Mouse (Mus musculus): ENCODE data around the gene Twf2. TPM values are rescaled to one million over a fixed set of nuclear protein-coding genes. Genes with fewer than 3 reads are reported as not detected.

The Twf2 gene
- polyA plus RNA-seq, 1 experiment from 2014 or later, result 44.2 TPM

- no peak overlapping the region for H3K9ac ChIP-seq (replicated peaks; ENCODE audit: low read depth, low read length)
- no peaks in the 10 kb centered on the region for H3K9me3 ChIP-seq (ENCODE audit: control insufficient read depth, low read length)
- H3K4me1 ChIP-seq (ENCODE audit: control insufficient read depth, insufficient read depth, low read length), result peaks cover 18% of the 10 kb centered on the region
- H3K4me2 ChIP-seq (ENCODE audit: low read depth, low read length), result peak overlapping the region; percentile 67
- H3K27me3 ChIP-seq (ENCODE audit: control insufficient read depth, insufficient read depth, low read length), result no peaks in the 10 kb centered on the region
- H3K36me3 ChIP-seq (ENCODE audit: control insufficient read depth, insufficient read depth, low read length), result no peaks in the 10 kb centered on the region
- WGBS, result 89% methylated on average over 3 of the region's 3 CpGs
- no peak for ATAC-seq (ENCODE audit: low read depth)
- H3K4me3 ChIP-seq (ENCODE audit: low read depth, low read length), result peak overlapping the region; percentile 66; the same call in 1 of the 2 replicates
- no peak overlapping the region for H3K27ac ChIP-seq (ENCODE audit: low read depth, low read length)
These were observed 1.0 kb upstream of the Twf2 start for GRCm38 (mm10) chr9:106201895-106202294.

DNA sequence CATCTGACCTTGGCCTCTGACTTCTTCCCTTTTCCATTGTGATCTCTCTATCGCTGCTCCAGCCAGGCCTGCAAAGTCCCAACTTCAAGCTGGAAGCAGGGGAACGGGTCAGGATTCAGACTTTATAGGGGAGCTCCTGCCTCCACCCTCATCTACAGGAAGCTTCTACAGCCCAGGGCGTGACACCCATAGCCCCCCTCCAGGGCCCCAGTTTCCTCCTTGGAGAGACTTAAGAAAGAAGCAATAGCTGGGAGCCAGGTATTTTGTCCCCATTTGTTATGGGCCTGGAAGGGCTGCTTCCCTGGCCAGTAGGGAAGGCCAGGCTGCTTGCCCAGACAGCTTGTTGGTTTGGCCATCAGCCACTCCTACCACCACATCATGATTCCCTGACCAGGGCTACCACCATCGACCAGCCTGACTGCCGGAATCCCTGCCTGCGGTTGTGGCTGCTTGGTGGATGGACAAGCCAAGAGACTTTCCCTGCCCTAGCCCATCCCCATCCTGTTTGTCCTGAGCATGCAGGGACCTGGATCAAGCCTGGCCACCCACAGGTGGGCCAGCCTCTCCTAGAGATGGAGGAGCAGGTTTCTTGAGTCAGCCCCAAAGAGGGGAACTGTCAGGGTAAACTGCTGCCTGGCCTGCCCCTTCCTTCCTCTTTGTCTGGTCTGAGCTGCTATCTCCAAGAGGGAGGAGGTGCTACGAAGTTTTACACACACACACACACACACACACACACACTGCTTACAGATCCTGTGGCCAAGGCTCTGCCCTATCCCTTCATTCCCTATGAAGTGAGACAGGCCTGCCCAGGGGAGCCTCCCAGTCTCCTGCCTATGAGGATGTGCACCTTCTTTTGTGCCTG, 1.3 kb downstream of the Twf2 start:
- H3K36me3 ChIP-seq (ENCODE audit: control insufficient read depth, insufficient read depth, low read length), result no peaks in the 10 kb centered on the region
- H3K9me3 ChIP-seq (ENCODE audit: control insufficient read depth, low read length), result no peaks in the 10 kb centered on the region
- ATAC-seq (ENCODE audit: low read depth), result no peak
- H3K27ac ChIP-seq (ENCODE audit: low read depth, low read length), result no peak overlapping the region
- peaks cover 20% of the 10 kb centered on the region for H3K4me1 ChIP-seq (ENCODE audit: control insufficient read depth, insufficient read depth, low read length)
- H3K4me3 ChIP-seq (ENCODE audit: low read depth, low read length), result peak overlapping the region; percentile 66
- 77% methylated on average over 7 of the region's 7 CpGs for whole genome bisulfite sequencing
- H3K27me3 ChIP-seq (ENCODE audit: control insufficient read depth, insufficient read depth, low read length), result no peaks in the 10 kb centered on the region
- H3K4me2 ChIP-seq (ENCODE audit: low read depth, low read length), result peak overlapping the region; percentile 67
- peak overlapping the region; percentile 78; the same call in 1 of the 2 replicates for H3K9ac ChIP-seq (replicated peaks; ENCODE audit: low read depth, low read length)

DNA sequence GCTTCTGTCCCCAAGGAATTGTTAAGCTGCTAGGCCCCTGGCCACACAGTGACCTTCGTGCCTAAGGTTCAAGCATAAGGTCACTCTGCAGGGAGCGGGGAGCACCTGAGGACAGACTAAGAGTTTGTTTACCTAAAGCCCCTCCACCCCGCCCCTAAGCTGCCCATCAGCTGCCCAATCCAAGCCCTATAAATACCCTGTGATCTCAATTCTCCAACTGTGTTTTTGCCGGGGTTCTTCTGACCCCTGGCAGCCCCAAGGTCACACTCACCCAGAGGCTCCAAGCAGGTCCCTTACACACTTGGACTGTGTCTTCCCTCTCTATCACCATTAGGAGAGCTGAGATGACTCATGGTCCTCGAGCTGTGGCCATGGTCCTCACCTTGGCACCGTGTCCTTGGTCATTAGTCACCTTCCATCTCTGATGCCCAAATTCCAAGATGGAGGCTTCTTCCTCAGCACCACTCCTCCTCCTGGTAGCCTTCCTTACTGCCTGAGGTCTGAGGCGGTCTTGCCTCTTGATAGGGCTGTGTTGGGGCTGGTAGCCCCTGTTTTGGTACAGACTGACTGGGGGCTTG, 2.9 kb downstream of the Twf2 start:
- Histone ChIP-seq H3K4me1 (ENCODE audit: control insufficient read depth, insufficient read depth, low read length) (peaks cover 20% of the 10 kb centered on the region), H3K9me3 (ENCODE audit: control insufficient read depth, low read length) (no peaks in the 10 kb centered on the region), H3K4me3 (ENCODE audit: low read depth, low read length) (no peak overlapping the region), H3K9ac (replicated peaks; ENCODE audit: low read depth, low read length) (no peak overlapping the region), H3K36me3 (ENCODE audit: control insufficient read depth, insufficient read depth, low read length) (no peaks in the 10 kb centered on the region), H3K27me3 (ENCODE audit: control insufficient read depth, insufficient read depth, low read length) (no peaks in the 10 kb centered on the region), H3K4me2 (ENCODE audit: low read depth, low read length) (no peak overlapping the region), H3K27ac (ENCODE audit: low read depth, low read length) (no peak overlapping the region)
- WGBS, result 84% methylated on average over 7 of the region's 7 CpGs
- ATAC-seq (ENCODE audit: low read depth), result no peak

DNA sequence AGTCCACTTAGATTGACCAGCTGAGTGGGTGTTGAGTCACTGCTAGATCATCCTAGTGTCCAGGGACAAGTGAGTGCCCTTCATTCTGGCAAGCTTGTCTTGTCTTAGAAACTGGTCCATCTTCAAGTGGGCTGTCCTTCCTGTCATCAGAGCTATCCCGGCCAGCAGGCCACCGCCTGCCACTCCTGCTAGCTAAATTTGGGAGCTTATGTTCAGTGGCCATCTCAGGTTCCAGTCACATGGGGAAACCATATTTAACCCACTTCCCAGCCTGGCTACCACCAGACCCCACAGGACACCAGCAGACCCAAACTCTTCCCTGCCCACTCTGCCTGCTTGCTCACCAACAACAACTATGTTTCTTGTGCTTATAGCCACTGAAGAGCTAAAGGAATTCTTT, 3.6 kb downstream of the Twf2 start:
- no peak overlapping the region for H3K9ac ChIP-seq (replicated peaks; ENCODE audit: low read depth, low read length)
- H3K4me1 ChIP-seq (ENCODE audit: control insufficient read depth, insufficient read depth, low read length), result peaks cover 20% of the 10 kb centered on the region
- ATAC-seq (ENCODE audit: low read depth), result no peak

DNA sequence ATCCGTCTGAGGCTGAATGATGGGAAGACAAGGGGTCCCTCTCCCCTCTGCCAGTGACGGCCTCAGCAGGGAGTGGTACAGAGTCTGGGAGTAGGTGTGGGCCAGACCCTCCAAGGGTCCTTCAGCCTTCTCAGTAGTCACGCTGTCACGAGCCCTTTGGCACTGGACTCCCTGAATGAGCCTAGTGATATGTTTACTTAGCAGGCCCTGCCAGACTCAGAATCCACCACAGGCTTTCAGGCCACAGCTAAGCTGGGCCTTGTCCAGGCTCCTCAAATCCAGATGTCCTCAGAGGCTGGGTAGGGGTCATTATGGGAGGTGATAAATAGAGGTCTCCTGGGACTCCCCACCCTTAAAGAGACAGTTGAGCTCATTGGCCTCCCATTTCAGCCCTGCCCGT, 5.3 kb downstream of the Twf2 start:
- 79% methylated on average over 5 of the region's 5 CpGs for WGBS
- Histone ChIP-seq H3K9ac (replicated peaks; ENCODE audit: low read depth, low read length) (no peak overlapping the region), H3K9me3 (ENCODE audit: control insufficient read depth, low read length) (no peaks in the 10 kb centered on the region), H3K27ac (ENCODE audit: low read depth, low read length) (no peak overlapping the region), H3K27me3 (ENCODE audit: control insufficient read depth, insufficient read depth, low read length) (no peaks in the 10 kb centered on the region), H3K36me3 (ENCODE audit: control insufficient read depth, insufficient read depth, low read length) (0 out of 2 replicates have a peak, but pooled peaks cover 8% of the 10 kb centered on the region), H3K4me2 (ENCODE audit: low read depth, low read length) (no peak overlapping the region), H3K4me1 (ENCODE audit: control insufficient read depth, insufficient read depth, low read length) (peaks cover 23% of the 10 kb centered on the region), H3K4me3 (ENCODE audit: low read depth, low read length) (no peak overlapping the region)
- no peak for ATAC-seq (ENCODE audit: low read depth)

More for the DNA sequence above, 3.6 kb downstream of the Twf2 start:
- Histone ChIP-seq H3K9me3 (ENCODE audit: control insufficient read depth, low read length) (no peaks in the 10 kb centered on the region), H3K4me3 (ENCODE audit: low read depth, low read length) (no peak overlapping the region), H3K27ac (ENCODE audit: low read depth, low read length) (no peak overlapping the region), H3K36me3 (ENCODE audit: control insufficient read depth, insufficient read depth, low read length) (no peaks in the 10 kb centered on the region), H3K27me3 (ENCODE audit: control insufficient read depth, insufficient read depth, low read length) (no peaks in the 10 kb centered on the region), H3K4me2 (ENCODE audit: low read depth, low read length) (no peak overlapping the region)
- 87% methylated on average over 2 of the region's 2 CpGs for WGBS

- ATAC-seq (ENCODE audit: low read depth), result no peak
- H3K4me2 ChIP-seq (ENCODE audit: low read depth, low read length), result no peak overlapping the region
- peaks cover 24% of the 10 kb centered on the region for H3K36me3 ChIP-seq (ENCODE audit: control insufficient read depth, insufficient read depth, low read length)
- no peak overlapping the region for H3K27ac ChIP-seq (ENCODE audit: low read depth, low read length)
- H3K9ac ChIP-seq (replicated peaks; ENCODE audit: low read depth, low read length), result no peak overlapping the region
- no peaks in the 10 kb centered on the region for H3K9me3 ChIP-seq (ENCODE audit: control insufficient read depth, low read length)
- WGBS, result 96% methylated on average over 4 of the region's 4 CpGs
- no peak overlapping the region for H3K4me3 ChIP-seq (ENCODE audit: low read depth, low read length)
- no peaks in the 10 kb centered on the region for H3K27me3 ChIP-seq (ENCODE audit: control insufficient read depth, insufficient read depth, low read length)
- H3K4me1 ChIP-seq (ENCODE audit: control insufficient read depth, insufficient read depth, low read length), result peaks cover 8% of the 10 kb centered on the region; the same call in 1 of the 2 replicates
These were observed 7.0 kb downstream of the Twf2 start for GRCm38 (mm10) chr9:106209954-106210353.

- WGBS, result 35% methylated on average over 9 of the region's 9 CpGs
- no peak overlapping the region for H3K4me3 ChIP-seq (ENCODE audit: low read depth, low read length)
- peaks cover 27% of the 10 kb centered on the region for H3K36me3 ChIP-seq (ENCODE audit: control insufficient read depth, insufficient read depth, low read length)
- H3K27ac ChIP-seq (ENCODE audit: low read depth, low read length), result no peak overlapping the region
- H3K9me3 ChIP-seq (ENCODE audit: control insufficient read depth, low read length), result no peaks in the 10 kb centered on the region
- H3K4me2 ChIP-seq (ENCODE audit: low read depth, low read length), result peak overlapping the region; percentile 37; the same call in 1 of the 2 replicates
- H3K27me3 ChIP-seq (ENCODE audit: control insufficient read depth, insufficient read depth, low read length), result no peaks in the 10 kb centered on the region
- no peak; the same call in 1 of the 2 replicates for ATAC-seq (ENCODE audit: low read depth)
- H3K4me1 ChIP-seq (ENCODE audit: control insufficient read depth, insufficient read depth, low read length), result peaks cover 8% of the 10 kb centered on the region; the same call in 1 of the 2 replicates
- no peak overlapping the region for H3K9ac ChIP-seq (replicated peaks; ENCODE audit: low read depth, low read length)
These were observed 8.1 kb downstream of the Twf2 start for GRCm38 (mm10) chr9:106210853-106211609.

DNA sequence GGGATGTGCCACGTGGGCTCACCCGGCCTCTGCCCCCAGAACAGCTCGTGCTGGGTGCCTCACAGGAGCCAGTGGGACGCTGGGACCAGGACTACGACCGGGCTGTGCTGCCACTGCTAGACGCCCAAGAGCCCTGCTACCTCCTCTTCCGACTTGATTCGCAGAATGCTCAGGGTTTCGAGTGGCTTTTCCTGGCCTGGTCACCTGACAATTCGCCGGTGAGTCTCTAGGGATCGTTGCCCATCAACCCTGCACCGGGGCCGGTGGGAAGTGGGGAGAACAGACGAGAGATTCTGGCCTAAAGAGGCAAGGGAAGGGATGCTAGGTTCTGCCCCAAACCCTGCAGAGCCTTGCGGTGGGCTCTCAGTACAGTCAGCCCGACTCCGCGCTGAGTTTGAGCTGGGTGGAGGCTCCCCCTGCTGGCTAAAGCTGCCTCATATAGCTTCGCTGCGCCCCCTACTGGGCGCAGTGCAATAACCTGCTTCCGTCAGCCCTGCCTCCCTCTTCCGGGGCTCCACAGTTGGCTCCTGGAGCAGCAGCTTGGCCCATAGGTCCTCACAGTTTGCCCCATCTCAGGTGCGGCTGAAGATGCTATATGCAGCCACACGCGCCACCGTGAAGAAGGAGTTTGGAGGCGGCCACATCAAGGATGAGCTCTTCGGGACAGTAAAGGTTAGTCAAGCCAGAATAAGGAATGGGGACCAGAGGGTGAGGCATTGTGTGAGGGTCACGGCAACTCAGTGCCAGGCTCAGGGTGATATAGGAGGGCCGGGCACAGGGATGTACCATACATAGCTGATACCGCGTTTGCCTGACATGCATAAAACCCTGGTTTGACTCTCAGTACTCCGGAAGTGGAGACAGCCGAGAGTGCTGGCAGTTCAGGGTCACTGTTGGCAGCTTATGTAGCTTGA, 9.0 kb downstream of the Twf2 start:
- H3K27me3 ChIP-seq (ENCODE audit: control insufficient read depth, insufficient read depth, low read length), result no peaks in the 10 kb centered on the region
- H3K36me3 ChIP-seq (ENCODE audit: control insufficient read depth, insufficient read depth, low read length), result peaks cover 27% of the 10 kb centered on the region
- peak overlapping the region; percentile 1; the same call in 1 of the 2 replicates for H3K4me3 ChIP-seq (ENCODE audit: low read depth, low read length)
- peak overlapping the region; percentile 25; the same call in 1 of the 2 replicates for H3K9ac ChIP-seq (replicated peaks; ENCODE audit: low read depth, low read length)
- no peaks in the 10 kb centered on the region for H3K9me3 ChIP-seq (ENCODE audit: control insufficient read depth, low read length)
- 19% methylated on average over 37 of the region's 37 CpGs for WGBS
- peak overlapping the region; percentile 37 for H3K4me2 ChIP-seq (ENCODE audit: low read depth, low read length)
- ATAC-seq (ENCODE audit: low read depth), result peak; percentile 84
- peaks cover 4% of the 10 kb centered on the region; the same call in 1 of the 2 replicates for H3K4me1 ChIP-seq (ENCODE audit: control insufficient read depth, insufficient read depth, low read length)
- H3K27ac ChIP-seq (ENCODE audit: low read depth, low read length), result no peak overlapping the region

All from neural tube, embryonic 14.5 days (tissue).